Comparison of ENCODE assay signal across 18 mouse cellular contexts in genomic region chr10:64224424-64224823, GRCm38 (mm10).
"Had no signal": no experiment of that assay in that cellular context is flagged by ENCODE, and none has a peak within 500 bp of the region (broad histone marks: within the 10 kb centered on the region; RNA-seq: fewer than 3 reads in every experiment).

No protein-coding gene starts in this region.

- H3K36me3 ChIP-seq: midbrain, embryonic 10.5 days; midbrain, embryonic 12.5 days; neural tube, embryonic 13.5 days; neural tube, embryonic 15.5 days had no signal

- H3K27ac ChIP-seq: midbrain, embryonic 10.5 days; midbrain, embryonic 12.5 days; neural tube, embryonic 13.5 days; neural tube, embryonic 15.5 days had no signal

- ATAC-seq: midbrain, embryonic 16.5 days had no signal

- H3K4me2 ChIP-seq: lung, embryonic 14.5 days; midbrain, embryonic 12.5 days; neural tube, embryonic 13.5 days; neural tube, embryonic 15.5 days had no signal

- H3K4me3 ChIP-seq: midbrain, embryonic 10.5 days; midbrain, embryonic 12.5 days; myocyte; neural tube, embryonic 13.5 days; neural tube, embryonic 15.5 days had no signal

- H3K27me3 ChIP-seq: midbrain, embryonic 12.5 days; neural tube, embryonic 13.5 days; neural tube, embryonic 15.5 days had no signal

- H3K9ac ChIP-seq: lung, embryonic 14.5 days; midbrain, embryonic 12.5 days; neural tube, embryonic 13.5 days; neural tube, embryonic 15.5 days had no signal

- H3K9me3 ChIP-seq: midbrain, embryonic 10.5 days; midbrain, embryonic 12.5 days; neural tube, embryonic 13.5 days; neural tube, embryonic 15.5 days had no signal

- DNase-seq: lung, adult 18-20 months; lung, embryonic 14.5 days; lung, postnatal 10 days; lung, postnatal 4 days; midbrain, embryonic 14.5 days; retina, postnatal 1 day; right cerebral cortex, postnatal 14 days; right cerebral cortex, postnatal 4 days; spleen, adult 18-20 months; thymus, adult 2 months; thymus, postnatal 25 days; thymus, postnatal 4 days had no signal

- H3K4me1 ChIP-seq: midbrain, embryonic 10.5 days; midbrain, embryonic 12.5 days; neural tube, embryonic 13.5 days; neural tube, embryonic 15.5 days had no signal
